Mouse (Mus musculus) neural tube, embryonic 12.5 days (tissue): ENCODE measurements around the gene Rcsd1. TPM values are rescaled to one million over a fixed set of nuclear protein-coding genes. Genes with fewer than 3 reads are reported as not detected.

Source experiments
- ATAC-seq: fragments of 200-750 bp; cut with Nextera tagmentation; 2 replicates; pipeline ENCODE4 v1.8.0; 2017; ENCODE audit warnings: low read depth, mild to moderate bottlenecking, moderate TSS enrichment, moderate library complexity; ENCODE audit not compliant: low FRiP score
- H3K27ac ChIP-seq: fragments of 300-500 bp; sonication (generic); 2 replicates; pipeline ENCODE4 v1.5.1; 2016
- H3K27me3 ChIP-seq: fragments of 300-500 bp; sonication (generic); replicated peaks from 2 replicates; pipeline ENCODE4 v1.6.1; 2016; ENCODE audit warnings: mild to moderate bottlenecking
- H3K36me3 ChIP-seq: fragments of 300-500 bp; sonication (generic); 2 replicates; pipeline ENCODE4 v1.6.1; 2016; ENCODE audit warnings: mild to moderate bottlenecking
- H3K4me1 ChIP-seq: fragments of 300-500 bp; sonication (generic); 2 replicates; pipeline ENCODE4 v1.6.1; 2016
- H3K4me2 ChIP-seq: fragments of 300-500 bp; sonication (generic); replicated peaks from 2 replicates; pipeline ENCODE4 v1.6.1; 2016; ENCODE audit warnings: mild to moderate bottlenecking
- H3K4me3 ChIP-seq: fragments of 300-500 bp; sonication (generic); 2 replicates; pipeline ENCODE4 v1.5.1; 2016
- H3K9ac ChIP-seq: fragments of 300-500 bp; sonication (generic); 2 replicates; pipeline ENCODE4 v1.6.1; 2016; ENCODE audit warnings: mild to moderate bottlenecking
- H3K9me3 ChIP-seq: fragments of 300-500 bp; sonication (generic); 2 replicates; pipeline ENCODE4 v1.6.1; 2016; ENCODE audit warnings: mild to moderate bottlenecking
- WGBS: fragments of 180-500 bp; shearing (Covaris S2); methylation state at CpG from one replicate; pipeline ENCODE4 v1.1.7; 2016; 5-methylcytosine and 5-hydroxymethylcytosine counted together
- microRNA-seq: library from miRNA; unstranded; fragments of <30 nt; microRNA quantifications from one replicate; pipeline ENCODE4, GENCODE M21; 2017
- polyA plus RNA-seq: library from polyadenylated mRNA; unstranded; fragments of >200 nt; fragmentation: Nextera tagmentation; extraction: Ambion mirVana; gene quantifications from 2 replicates; pipeline ENCODE4 v1.2.1, GENCODE M21; 2016

Rcsd1 gene
- polyA plus RNA-seq, 1 experiment from 2014 or later: 15.2 TPM

GRCm38 (mm10) chr1:165605774-165606173 lies 103.8 kb downstream of the Rcsd1 start:
- 91% methylated on average over 6 of the region's 6 CpGs for WGBS
- Histone ChIP-seq H3K4me1 (peaks cover 5% of the 10 kb centered on the region; the same call in 1 of the 2 replicates), H3K9me3 (no peaks in the 10 kb centered on the region), H3K27me3 (no peaks in the 10 kb centered on the region), H3K4me2 (no peak overlapping the region), H3K4me3 (no peak overlapping the region), H3K9ac (no peak overlapping the region), H3K36me3 (peaks cover 66% of the 10 kb centered on the region), H3K27ac (no peak overlapping the region)
- ATAC-seq: no peak

- Histone ChIP-seq H3K27me3 (no peaks in the 10 kb centered on the region), H3K4me1 (no peaks in the 10 kb centered on the region), H3K36me3 (peaks cover 66% of the 10 kb centered on the region), H3K4me3 (no peak overlapping the region), H3K9ac (no peak overlapping the region), H3K9me3 (no peaks in the 10 kb centered on the region), H3K4me2 (no peak overlapping the region), H3K27ac (no peak overlapping the region)
- 88% methylated on average over 3 of the region's 3 CpGs for WGBS
- no peak for ATAC-seq
Observed at GRCm38 (mm10) chr1:165605108-165605507, 104.4 kb downstream of the Rcsd1 start.

DNA sequence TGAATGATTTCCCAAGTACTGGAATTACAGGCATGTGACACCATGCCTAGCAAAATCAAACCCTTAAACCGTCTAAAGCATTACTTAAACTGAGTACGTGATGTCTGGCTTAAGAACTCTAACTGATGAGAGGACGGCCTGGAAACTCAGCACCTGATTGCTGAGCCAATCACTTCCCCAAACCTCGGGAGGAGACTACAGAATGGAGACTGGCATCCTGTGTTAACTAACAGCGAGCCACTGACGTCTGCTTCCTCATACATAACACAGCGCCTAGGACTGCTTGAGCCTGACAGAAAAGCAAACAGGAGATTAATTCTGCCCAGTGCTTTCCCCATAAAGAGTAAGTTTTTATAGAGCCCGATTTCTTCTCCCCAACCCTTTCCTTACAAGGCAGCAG lies 105.4 kb downstream of the Rcsd1 start:
- H3K4me2 ChIP-seq: no peak overlapping the region
- H3K9ac ChIP-seq: no peak overlapping the region
- 87% methylated on average over 8 of the region's 8 CpGs for whole genome bisulfite sequencing
- no peaks in the 10 kb centered on the region for H3K9me3 ChIP-seq
- no peak overlapping the region for H3K4me3 ChIP-seq
- H3K27me3 ChIP-seq: no peaks in the 10 kb centered on the region
- peaks cover 67% of the 10 kb centered on the region for H3K36me3 ChIP-seq
- no peaks in the 10 kb centered on the region for H3K4me1 ChIP-seq
- no peak overlapping the region for H3K27ac ChIP-seq
- ATAC-seq: no peak

- no peak overlapping the region for H3K9ac ChIP-seq
- H3K4me2 ChIP-seq: no peak overlapping the region
- no peak overlapping the region for H3K4me3 ChIP-seq
- no peaks in the 10 kb centered on the region for H3K4me1 ChIP-seq
- H3K27me3 ChIP-seq: no peaks in the 10 kb centered on the region
- H3K36me3 ChIP-seq: peaks cover 75% of the 10 kb centered on the region
- no peaks in the 10 kb centered on the region for H3K9me3 ChIP-seq
- 92% methylated on average over 14 of the region's 14 CpGs for WGBS
- H3K27ac ChIP-seq: no peak overlapping the region
- no peak for ATAC-seq
Observed at GRCm38 (mm10) chr1:165603218-165603617, 106.3 kb downstream of the Rcsd1 start.

GRCm38 (mm10) chr1:165601775-165602280 lies 107.7 kb downstream of the Rcsd1 start:
- H3K9ac ChIP-seq: no peak overlapping the region
- no peak overlapping the region for H3K4me3 ChIP-seq
- peaks cover 62% of the 10 kb centered on the region for H3K36me3 ChIP-seq
- H3K4me1 ChIP-seq: no peaks in the 10 kb centered on the region
- no peak overlapping the region for H3K27ac ChIP-seq
- no peaks in the 10 kb centered on the region for H3K27me3 ChIP-seq
- H3K4me2 ChIP-seq: no peak overlapping the region
- no peaks in the 10 kb centered on the region for H3K9me3 ChIP-seq
- ATAC-seq: no peak
- 85% methylated on average over 9 of the region's 10 CpGs for WGBS

Small RNA genes lying within 50 kb of the gene (microRNA-seq; reads per million reads assigned to microRNA genes)
- gene Gm44458: not detected

Other genes starting within 250 kb of the Rcsd1 start
- gene Dcaf6, start 249.3 kb downstream of the Rcsd1 start, polyA plus RNA-seq: 10.9 and 12.6 TPM in 2 replicates
- gene Mpc2, start 249.1 kb downstream of the Rcsd1 start, polyA plus RNA-seq: 141 and 145 TPM in 2 replicates
- gene Adcy10, start 224.6 kb downstream of the Rcsd1 start, polyA plus RNA-seq: 0.09 and 0.25 TPM in 2 replicates
- 140 and 147 TPM in 2 replicates for gene Mpzl1, start 75.2 kb downstream of the Rcsd1 start, polyA plus RNA-seq
- 33.0 and 33.1 TPM in 2 replicates for gene Creg1, start 54.0 kb upstream of the Rcsd1 start, polyA plus RNA-seq
- 1.2 and 1.8 TPM in 2 replicates for gene Cd247, start 78.9 kb upstream of the Rcsd1 start, polyA plus RNA-seq